Mouse (Mus musculus) stomach, embryonic 14.5 days (tissue): ENCODE results near the gene Gramd2. TPM values are rescaled to one million over a fixed set of nuclear protein-coding genes. Genes with fewer than 3 reads are reported as not detected.

ENCODE experiments used
- ATAC-seq: fragments of 200-750 bp; cut with Nextera tagmentation; 2 replicates; pipeline ENCODE4 v1.8.0; 2017; ENCODE audit warnings: low read depth, moderate TSS enrichment; ENCODE audit not compliant: insufficient number of reproducible peaks, insufficient read depth, low FRiP score
- H3K27ac ChIP-seq: fragments of 300-500 bp; sonication (generic); 2 replicates; pipeline ENCODE4 v1.5.1; 2014; ENCODE audit warnings: mild to moderate bottlenecking, low read length, moderate library complexity, mixed read lengths
- H3K27me3 ChIP-seq: fragments of 300-500 bp; sonication (generic); 2 replicates; pipeline ENCODE4 v1.6.1; 2014; ENCODE audit warnings: low read length, control low read depth, mixed read lengths; ENCODE audit not compliant: control insufficient read depth, insufficient read depth
- H3K36me3 ChIP-seq: fragments of 300-500 bp; sonication (generic); 2 replicates; pipeline ENCODE4 v1.6.1; 2014; ENCODE audit warnings: mild to moderate bottlenecking, control low read depth, low read length, moderate library complexity, mixed read lengths; ENCODE audit not compliant: control insufficient read depth, insufficient read depth
- H3K4me1 ChIP-seq: fragments of 300-500 bp; sonication (generic); 2 replicates; pipeline ENCODE4 v1.6.1; 2014; ENCODE audit warnings: low read length, control low read depth, mixed read lengths; ENCODE audit not compliant: control insufficient read depth, insufficient read depth
- H3K4me2 ChIP-seq: fragments of 300-500 bp; sonication (generic); replicated peaks from 2 replicates; pipeline ENCODE4 v1.6.1; 2014; ENCODE audit warnings: low read depth, low read length, control low read depth
- H3K4me3 ChIP-seq: fragments of 300-500 bp; sonication (generic); 2 replicates; pipeline ENCODE4 v1.5.1; 2014; ENCODE audit warnings: low read depth, low read length, control low read depth
- H3K9ac ChIP-seq: fragments of 300-500 bp; sonication (generic); replicated peaks from 2 replicates; pipeline ENCODE4 v1.6.1; 2014; ENCODE audit warnings: low read depth, mild to moderate bottlenecking, control low read depth, low read length, moderate library complexity, mixed read lengths
- H3K9me3 ChIP-seq: fragments of 300-500 bp; sonication (generic); 2 replicates; pipeline ENCODE4 v1.6.1; 2016; ENCODE audit warnings: low read depth, low read length, control low read depth; ENCODE audit not compliant: control insufficient read depth
- WGBS: fragments of 180-500 bp; shearing (Covaris S2); extraction: QIAGEN DNeasy Blood & Tissue Kit; methylation state at CpG from one replicate; pipeline ENCODE4 v1.1.7; 2014; 5-methylcytosine and 5-hydroxymethylcytosine counted together
- polyA plus RNA-seq: library from polyadenylated mRNA; unstranded; fragments of >200 nt; fragmentation: Nextera tagmentation; extraction: Ambion mirVana; gene quantifications from 2 replicates; pipeline ENCODE4 v1.2.1, GENCODE M21; 2014

The Gramd2 gene
- polyA plus RNA-seq, 1 experiment from 2014 or later: 1.5 TPM

DNA sequence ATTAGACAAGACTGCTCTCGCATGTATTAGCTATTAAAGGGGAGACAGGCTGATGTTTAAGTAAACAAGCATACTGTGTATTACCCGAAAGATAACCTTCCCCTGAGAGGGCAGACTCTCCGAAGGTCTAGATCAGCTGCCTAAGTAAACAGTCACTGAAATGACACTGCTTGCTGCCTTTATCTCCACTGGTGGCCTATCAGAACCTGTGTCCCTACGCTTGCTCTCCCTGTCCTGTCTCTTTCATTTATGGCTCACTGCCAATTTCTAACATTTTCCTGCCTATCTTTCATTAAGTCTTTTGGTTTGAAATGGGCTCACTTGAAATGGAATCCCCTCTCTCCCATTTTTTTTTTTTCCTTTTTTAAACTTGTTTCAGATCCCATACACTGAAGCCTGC is 55.5 kb downstream of the Gramd2 start:
- H3K27me3 ChIP-seq: no peaks in the 10 kb centered on the region
- H3K27ac ChIP-seq: no peak overlapping the region
- ATAC-seq: no peak
- 25% methylated on average over 4 of the region's 4 CpGs for WGBS
- H3K9me3 ChIP-seq: no peaks in the 10 kb centered on the region
- no peak overlapping the region for H3K4me3 ChIP-seq
- H3K36me3 ChIP-seq: no peaks in the 10 kb centered on the region
- H3K9ac ChIP-seq: no peak overlapping the region
- H3K4me2 ChIP-seq: no peak overlapping the region
- H3K4me1 ChIP-seq: no peaks in the 10 kb centered on the region

DNA sequence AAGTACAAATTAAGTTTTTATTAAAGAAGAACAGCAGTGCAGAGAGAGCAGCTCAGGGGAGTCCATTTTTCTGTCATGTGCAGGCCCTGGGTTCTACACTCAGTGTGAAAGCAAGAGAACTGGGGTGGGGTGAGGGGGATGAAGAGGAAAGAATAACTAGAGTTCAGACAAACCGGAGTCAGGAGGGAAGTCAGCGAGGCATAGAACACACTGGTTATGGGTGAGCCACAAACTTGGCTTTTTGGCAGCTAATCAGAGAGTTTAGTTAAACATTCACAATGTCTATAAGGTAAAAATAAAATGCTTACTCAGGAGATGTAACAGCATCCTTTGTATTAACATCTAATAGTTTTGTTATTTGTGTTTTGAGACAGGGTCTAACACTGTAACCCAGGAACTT is 60.6 kb downstream of the Gramd2 start:
- Histone ChIP-seq H3K9me3 (no peaks in the 10 kb centered on the region), H3K36me3 (no peaks in the 10 kb centered on the region), H3K4me1 (no peaks in the 10 kb centered on the region), H3K4me2 (no peak overlapping the region), H3K9ac (no peak overlapping the region), H3K27ac (no peak overlapping the region), H3K27me3 (no peaks in the 10 kb centered on the region), H3K4me3 (no peak overlapping the region)
- ATAC-seq: no peak
- WGBS: 85% methylated on average over 2 of the region's 2 CpGs

DNA sequence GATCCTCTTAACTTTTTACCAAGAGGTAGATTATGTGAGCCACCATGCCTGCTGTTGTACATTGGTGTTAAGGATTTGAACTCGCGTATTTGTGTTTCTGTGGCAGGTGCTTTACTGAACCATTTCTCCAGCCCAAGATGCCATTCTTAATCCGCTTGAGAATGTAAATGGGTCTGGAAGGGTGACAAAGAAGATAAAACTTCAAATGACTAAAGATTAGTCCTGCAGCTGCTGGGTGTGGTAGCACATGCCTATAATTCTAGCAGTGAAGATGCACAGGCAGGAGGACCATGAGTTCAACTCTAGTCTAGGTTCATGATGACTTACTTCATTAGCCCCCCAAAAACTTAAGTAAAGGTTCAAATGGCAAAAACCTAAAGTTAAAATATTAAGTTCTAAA is 64.0 kb downstream of the Gramd2 start:
- WGBS: 90% methylated on average over 3 of the region's 3 CpGs
- Histone ChIP-seq H3K4me1 (no peaks in the 10 kb centered on the region), H3K4me2 (no peak overlapping the region), H3K4me3 (no peak overlapping the region), H3K27me3 (no peaks in the 10 kb centered on the region), H3K9ac (no peak overlapping the region), H3K36me3 (no peaks in the 10 kb centered on the region), H3K27ac (no peak overlapping the region), H3K9me3 (no peaks in the 10 kb centered on the region)
- ATAC-seq: no peak

DNA sequence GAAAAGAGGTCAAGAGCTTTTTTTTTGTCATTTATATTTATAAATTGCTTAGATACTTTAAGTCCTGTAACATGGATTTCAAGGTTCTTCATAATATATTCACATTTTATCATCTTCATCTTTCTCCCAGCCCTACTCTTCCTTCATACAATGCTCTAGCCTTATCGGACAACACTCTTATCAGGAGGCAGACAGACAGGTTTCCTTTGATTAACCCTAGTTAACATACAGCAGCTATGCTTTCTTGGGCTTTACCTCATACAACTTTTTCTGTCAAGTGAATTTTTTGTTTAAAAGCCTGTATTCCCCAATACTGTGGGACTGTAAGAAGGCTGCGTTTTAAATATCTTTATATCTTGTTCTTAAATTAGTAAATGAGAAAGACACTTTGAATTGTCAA is 68.4 kb downstream of the Gramd2 start:
- no peak overlapping the region for H3K9ac ChIP-seq
- H3K4me2 ChIP-seq: no peak overlapping the region
- 83% methylated on average over 2 of the region's 2 CpGs for WGBS
- no peaks in the 10 kb centered on the region for H3K9me3 ChIP-seq
- H3K27ac ChIP-seq: no peak overlapping the region
- no peaks in the 10 kb centered on the region for H3K36me3 ChIP-seq
- no peaks in the 10 kb centered on the region for H3K27me3 ChIP-seq
- ATAC-seq: no peak
- no peak overlapping the region for H3K4me3 ChIP-seq
- peaks cover 6% of the 10 kb centered on the region; the same call in 1 of the 2 replicates for H3K4me1 ChIP-seq

DNA sequence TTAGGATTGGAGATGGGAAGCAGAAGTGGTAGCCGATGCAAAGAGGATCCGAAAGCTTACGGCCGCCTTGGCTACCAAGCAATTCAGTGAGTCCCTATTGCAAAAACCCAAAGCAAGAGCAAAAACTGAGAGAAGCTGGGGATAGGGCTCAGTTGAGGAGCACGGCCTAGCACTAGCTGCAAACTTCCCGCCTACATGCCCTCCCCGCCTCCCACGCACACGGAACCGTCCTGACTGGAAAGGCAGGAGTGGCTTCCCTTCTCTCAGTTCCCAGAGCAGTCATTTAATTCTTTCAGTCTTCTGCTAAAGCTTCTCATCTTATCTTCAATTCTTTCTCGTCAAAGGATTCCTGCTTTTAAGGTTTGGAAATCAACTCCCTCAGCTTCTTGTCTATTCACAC is 69.0 kb downstream of the Gramd2 start:
- Histone ChIP-seq H3K9me3 (no peaks in the 10 kb centered on the region), H3K27ac (no peak overlapping the region), H3K4me3 (no peak overlapping the region), H3K36me3 (no peaks in the 10 kb centered on the region), H3K27me3 (no peaks in the 10 kb centered on the region), H3K4me1 (peaks cover 6% of the 10 kb centered on the region; the same call in 1 of the 2 replicates), H3K9ac (no peak overlapping the region), H3K4me2 (no peak overlapping the region)
- WGBS: 81% methylated on average over 11 of the region's 11 CpGs
- no peak for ATAC-seq

DNA sequence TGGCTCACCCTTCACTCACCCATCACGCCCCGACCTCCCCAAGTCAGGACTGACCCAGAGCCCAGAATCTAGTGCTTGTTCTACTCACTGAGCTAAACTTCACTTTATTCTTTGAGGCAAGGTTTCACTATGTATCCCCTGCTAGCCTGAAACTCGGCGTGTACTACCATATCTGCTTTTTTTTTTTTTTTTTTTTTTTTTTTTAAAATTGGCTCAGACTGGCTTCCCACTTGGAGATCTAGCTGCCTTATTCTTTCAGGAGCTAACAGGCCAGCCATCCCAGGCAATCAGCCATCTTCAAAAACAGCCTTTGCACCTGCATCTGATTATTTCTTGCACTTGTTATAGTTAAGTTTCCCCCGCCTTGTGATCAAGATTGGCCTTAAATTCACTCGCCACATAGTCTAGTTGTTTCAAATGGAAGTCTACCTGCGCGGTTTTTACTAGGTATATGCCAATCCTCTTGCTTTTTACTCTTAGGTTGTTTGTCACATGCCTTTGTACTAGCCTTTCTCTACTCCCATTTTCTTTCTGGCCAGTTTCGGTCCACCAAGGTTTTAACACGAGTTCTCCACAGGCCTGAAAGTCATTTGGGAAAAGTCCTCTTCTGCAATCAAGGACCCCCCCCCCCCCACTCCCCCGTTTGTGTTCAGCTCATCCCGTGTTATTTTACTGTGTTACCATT is 69.8 kb downstream of the Gramd2 start:
- no peak for ATAC-seq
- WGBS: 34% methylated on average over 12 of the region's 12 CpGs
- peak overlapping the region; percentile 90 for H3K27ac ChIP-seq

DNA sequence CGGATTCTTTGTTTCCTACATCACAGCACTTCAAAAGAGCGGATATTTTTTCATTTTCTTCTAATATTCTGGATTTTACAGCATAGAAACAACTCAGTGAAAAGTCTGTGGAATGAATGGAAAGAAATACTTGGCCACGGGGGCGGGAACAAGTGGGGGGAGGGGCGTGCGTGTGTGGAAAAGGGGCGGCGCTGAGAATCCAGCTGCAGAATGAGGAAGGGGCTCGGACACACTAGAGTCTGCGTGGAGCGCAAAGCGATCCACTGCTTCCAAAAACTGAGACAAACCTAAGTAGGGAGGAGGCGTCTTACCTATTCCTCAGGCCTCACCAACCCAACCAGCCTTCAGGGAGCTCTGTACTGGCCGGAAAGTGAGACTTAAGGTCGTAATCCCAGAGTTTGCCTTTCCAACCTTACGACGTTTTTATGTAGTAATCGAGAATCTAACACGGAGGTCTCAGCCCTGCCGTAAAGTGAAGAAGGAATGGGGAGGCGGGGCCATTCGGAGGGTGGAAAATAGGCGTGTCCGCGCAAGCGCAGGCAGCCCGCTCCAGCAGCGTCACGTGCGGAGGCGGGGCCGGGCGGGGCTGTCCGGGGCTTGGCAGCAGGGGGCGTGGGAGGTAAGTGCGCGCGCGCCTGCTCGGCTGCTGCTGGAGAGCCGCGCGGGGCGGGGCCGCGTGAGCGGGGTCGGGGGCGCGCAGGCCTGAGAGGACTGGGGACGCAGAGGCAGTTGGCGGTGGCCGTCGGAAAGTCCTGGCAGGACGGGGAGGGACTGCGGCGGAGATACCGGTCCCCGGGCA is 70.5 kb downstream of the Gramd2 start, which contains the start of the genes Senp8 and Myo9a:
Gene Senp8, minus strand, starts transcription at position 444 of the 799 bp plus-strand sequence.
Gene Myo9a, plus strand, starts transcription at position 630 of the 799 bp plus-strand sequence.
- peak within 1 kb of the TSS; percentile 91 for H3K27ac ChIP-seq
- H3K4me3 ChIP-seq: peak within 1 kb of the TSS; percentile 80
- peak within 1 kb of the TSS; percentile 82 for H3K4me2 ChIP-seq
- no peaks in the 10 kb centered on the region for H3K27me3 ChIP-seq
- H3K4me1 ChIP-seq: peaks cover 6% of the 10 kb centered on the region; the same call in 1 of the 2 replicates
- H3K9ac ChIP-seq: peak within 1 kb of the TSS; percentile 71
- WGBS: 1% methylated on average over 59 of the region's 59 CpGs
- no peaks in the 10 kb centered on the region for H3K36me3 ChIP-seq
- H3K9me3 ChIP-seq: no peaks in the 10 kb centered on the region
- peak; percentile 94 for ATAC-seq

More for the DNA sequence above, 69.8 kb downstream of the Gramd2 start:
- Histone ChIP-seq H3K9me3 (no peaks in the 10 kb centered on the region), H3K27me3 (no peaks in the 10 kb centered on the region), H3K9ac (peak overlapping the region; percentile 48), H3K4me3 (peak overlapping the region; percentile 80), H3K36me3 (no peaks in the 10 kb centered on the region), H3K4me2 (peak overlapping the region; percentile 82), H3K4me1 (peaks cover 6% of the 10 kb centered on the region; the same call in 1 of the 2 replicates)

DNA sequence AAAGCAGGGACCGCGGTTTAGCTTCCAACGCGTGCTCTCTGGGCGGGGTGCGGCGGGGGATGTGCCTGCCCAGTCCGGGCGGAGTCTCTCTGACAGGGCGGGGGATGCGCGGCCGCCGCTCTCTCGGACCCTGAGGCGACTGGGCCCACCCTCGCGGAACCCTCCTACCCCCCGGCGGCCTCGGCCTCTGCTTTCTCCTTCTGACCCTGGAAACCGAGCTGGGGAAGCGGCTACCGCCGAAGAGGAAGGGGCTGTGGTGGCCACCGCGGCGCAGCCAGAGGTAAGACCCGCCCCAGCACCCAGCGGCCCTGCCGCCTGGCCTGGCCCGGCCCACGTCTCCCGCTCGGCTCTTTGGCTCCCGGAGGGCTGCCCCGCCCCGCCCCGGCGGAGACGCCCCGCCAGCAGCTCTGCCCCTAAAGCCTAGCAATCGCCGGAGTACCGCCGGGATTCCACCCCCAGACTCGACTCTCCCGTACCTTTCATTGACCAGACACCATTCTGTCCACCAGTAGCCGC is 71.2 kb downstream of the Gramd2 start:
- Histone ChIP-seq H3K4me2 (peak overlapping the region; percentile 77), H3K27ac (peak overlapping the region; percentile 91), H3K9me3 (no peaks in the 10 kb centered on the region), H3K27me3 (no peaks in the 10 kb centered on the region), H3K4me3 (peak overlapping the region; percentile 80), H3K4me1 (peaks cover 6% of the 10 kb centered on the region; the same call in 1 of the 2 replicates), H3K9ac (peak overlapping the region; percentile 71), H3K36me3 (no peaks in the 10 kb centered on the region)
- under 1% methylated on average over 28 of the region's 49 CpGs for WGBS
- peak; percentile 95 for ATAC-seq
